Mouse (Mus musculus) limb, embryonic 10.5 days (tissue): ENCODE data around the gene Ide. TPM values are rescaled to one million over a fixed set of nuclear protein-coding genes. Genes with fewer than 3 reads are reported as not detected.

ENCODE experiments used
- DNase-seq: peaks from one replicate; pipeline ENCODE4 v3.0.0-alpha.2; 2017; ENCODE audit warnings: low spot score
- H3K27ac ChIP-seq: fragments of 300-500 bp; sonication (generic); 2 replicates; pipeline ENCODE4 v1.5.1; 2016; ENCODE audit warnings: mild to moderate bottlenecking
- H3K27me3 ChIP-seq: fragments of 300-500 bp; sonication (generic); 2 replicates; pipeline ENCODE4 v1.6.1; 2016; ENCODE audit warnings: low read depth, mild to moderate bottlenecking; ENCODE audit not compliant: poor library complexity, severe bottlenecking
- H3K36me3 ChIP-seq: fragments of 300-500 bp; sonication (generic); 2 replicates; pipeline ENCODE4 v1.6.1; 2016; ENCODE audit warnings: mild to moderate bottlenecking, moderate library complexity
- H3K4me1 ChIP-seq: fragments of 300-500 bp; sonication (generic); 2 replicates; pipeline ENCODE4 v1.6.1; 2016
- H3K4me3 ChIP-seq: fragments of 300-500 bp; sonication (generic); 2 replicates; pipeline ENCODE4 v1.5.1; 2016; ENCODE audit warnings: mild to moderate bottlenecking, moderate library complexity
- H3K9me3 ChIP-seq: fragments of 300-500 bp; sonication (generic); replicated peaks from 2 replicates; pipeline ENCODE4 v1.6.1; 2016; ENCODE audit warnings: mild to moderate bottlenecking
- WGBS: fragments of 180-500 bp; shearing (Covaris S2); methylation state at CpG from one replicate; pipeline ENCODE4 v1.1.7; 2016; 5-methylcytosine and 5-hydroxymethylcytosine counted together
- polyA plus RNA-seq: library from polyadenylated mRNA; unstranded; fragments of >200 nt; fragmentation: Nextera tagmentation; extraction: Ambion mirVana; gene quantifications from 2 replicates; pipeline ENCODE4 v1.2.1, GENCODE M21; 2016

The Ide gene
- polyA plus RNA-seq, result 37.1 and 45.2 TPM in 2 replicates

DNA sequence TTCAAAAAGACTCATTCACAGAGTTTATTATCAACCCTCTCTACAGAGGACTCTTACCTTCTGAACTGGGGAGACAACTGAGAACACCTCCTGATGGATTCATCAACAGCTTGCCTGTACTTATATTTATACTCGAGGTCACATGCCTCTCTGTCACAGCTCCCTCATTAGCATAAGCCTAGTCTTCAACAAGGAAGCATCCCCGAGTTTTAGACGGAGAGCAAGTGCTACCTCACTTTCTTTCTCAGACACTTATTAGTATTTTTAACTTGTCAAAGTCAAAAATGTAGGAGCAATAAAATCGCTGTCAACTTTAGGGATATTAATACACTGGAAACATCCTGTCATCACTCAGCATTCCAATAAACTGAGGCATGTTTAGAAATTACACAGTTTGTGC lies at the start of gene Ide:
Gene Ide, minus strand, starts transcription at position 101 of the 400 bp plus-strand sequence.
- WGBS, result 86% methylated on average over 4 of the region's 4 CpGs
- H3K36me3 ChIP-seq, result no peaks in the 10 kb centered on the region
- no peak for DNase-seq
- no peaks in the 10 kb centered on the region for H3K9me3 ChIP-seq
- H3K27ac ChIP-seq, result no peak within 1 kb of the TSS
- no peak within 1 kb of the TSS for H3K4me3 ChIP-seq
- 0 out of 2 replicates have a peak, but pooled peaks cover 3% of the 10 kb centered on the region for H3K4me1 ChIP-seq
- no peaks in the 10 kb centered on the region for H3K27me3 ChIP-seq

DNA sequence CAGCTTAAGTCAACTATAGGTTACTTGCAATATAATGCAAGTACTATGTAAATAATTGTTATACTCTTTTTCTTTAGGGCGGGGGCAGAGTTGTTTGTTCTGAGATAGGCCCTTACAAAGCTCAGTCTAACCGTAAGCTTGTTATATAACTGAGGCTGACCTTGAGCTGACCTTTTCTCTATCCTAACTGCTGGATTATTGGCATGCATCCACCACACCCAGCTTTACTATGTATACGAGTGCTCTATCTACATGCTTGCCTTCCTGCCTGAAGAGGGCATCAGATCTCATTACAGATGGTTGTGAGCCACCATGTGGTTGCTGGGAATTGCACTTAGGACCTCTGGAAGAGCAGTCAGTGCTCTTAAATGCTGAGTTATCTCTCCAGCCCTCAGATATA lies 48.5 kb upstream of the Ide start:
- WGBS, result 91% methylated on average over 3 of the region's 3 CpGs
- Histone ChIP-seq H3K27me3 (no peaks in the 10 kb centered on the region), H3K36me3 (peaks cover 83% of the 10 kb centered on the region), H3K4me3 (no peak overlapping the region), H3K27ac (no peak overlapping the region), H3K4me1 (no peaks in the 10 kb centered on the region), H3K9me3 (no peaks in the 10 kb centered on the region)
- DNase-seq, result no peak

DNA sequence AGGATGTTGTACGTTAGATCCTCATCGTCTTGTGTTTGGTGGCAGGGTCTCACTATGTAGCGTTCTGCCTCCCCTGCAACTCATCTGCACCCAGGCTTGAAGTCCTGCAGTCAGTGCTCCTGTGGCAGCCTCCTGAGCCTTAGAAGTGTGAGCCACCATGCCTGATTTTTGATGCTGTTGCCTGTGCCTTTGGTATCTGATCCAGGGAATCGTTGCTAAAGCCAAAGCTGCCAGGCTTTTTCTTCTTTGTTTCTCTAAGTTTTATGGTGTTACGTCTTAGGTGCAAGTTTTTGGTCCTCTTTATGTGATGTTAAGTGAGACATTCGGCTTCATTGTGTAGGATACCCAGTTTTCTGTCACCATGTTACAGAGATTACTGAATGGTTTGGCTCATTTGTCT lies 41.2 kb upstream of the Ide start:
- H3K4me3 ChIP-seq, result no peak overlapping the region
- peaks cover 31% of the 10 kb centered on the region for H3K36me3 ChIP-seq
- WGBS, result 83% methylated on average over 6 of the region's 6 CpGs
- no peaks in the 10 kb centered on the region for H3K9me3 ChIP-seq
- no peak for DNase-seq
- no peaks in the 10 kb centered on the region for H3K27me3 ChIP-seq
- H3K27ac ChIP-seq, result no peak overlapping the region
- peaks cover 18% of the 10 kb centered on the region for H3K4me1 ChIP-seq

DNA sequence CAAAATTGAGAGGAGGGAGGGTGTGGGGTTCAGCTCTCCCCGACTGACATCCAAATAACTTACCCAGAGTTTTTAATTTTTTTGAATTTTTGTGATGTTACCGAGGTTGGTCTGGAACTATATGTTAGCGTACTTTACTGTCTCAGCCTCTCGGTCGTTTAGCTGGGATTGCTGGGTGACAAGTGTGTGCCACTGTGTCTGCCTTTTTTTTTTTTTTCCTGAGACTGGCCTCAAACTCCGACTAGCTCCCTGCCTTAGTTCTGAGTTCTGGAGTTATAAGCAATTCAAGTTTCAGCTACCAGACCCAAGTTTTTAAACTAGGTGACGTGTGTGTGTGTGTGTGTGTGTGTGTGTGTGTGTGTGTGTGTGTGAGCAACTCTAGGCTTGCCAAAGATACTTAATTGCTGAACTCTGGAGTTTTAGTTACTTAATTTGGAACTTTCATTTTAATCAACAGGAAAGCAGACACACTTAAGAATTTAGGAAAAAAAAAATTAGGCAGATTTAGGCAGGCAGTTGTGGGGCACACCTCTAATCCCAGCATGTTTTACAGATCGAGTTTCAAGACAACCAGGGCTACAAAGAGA lies 39.8 kb upstream of the Ide start:
- no peak for DNase-seq
- peaks cover 19% of the 10 kb centered on the region for H3K36me3 ChIP-seq
- peak overlapping the region; percentile 6; the same call in 1 of the 2 replicates for H3K27ac ChIP-seq
- no peaks in the 10 kb centered on the region for H3K27me3 ChIP-seq
- H3K4me3 ChIP-seq, result peak overlapping the region; percentile 96
- 34% methylated on average over 8 of the region's 8 CpGs for WGBS
- H3K9me3 ChIP-seq, result no peaks in the 10 kb centered on the region
- H3K4me1 ChIP-seq, result peaks cover 18% of the 10 kb centered on the region

DNA sequence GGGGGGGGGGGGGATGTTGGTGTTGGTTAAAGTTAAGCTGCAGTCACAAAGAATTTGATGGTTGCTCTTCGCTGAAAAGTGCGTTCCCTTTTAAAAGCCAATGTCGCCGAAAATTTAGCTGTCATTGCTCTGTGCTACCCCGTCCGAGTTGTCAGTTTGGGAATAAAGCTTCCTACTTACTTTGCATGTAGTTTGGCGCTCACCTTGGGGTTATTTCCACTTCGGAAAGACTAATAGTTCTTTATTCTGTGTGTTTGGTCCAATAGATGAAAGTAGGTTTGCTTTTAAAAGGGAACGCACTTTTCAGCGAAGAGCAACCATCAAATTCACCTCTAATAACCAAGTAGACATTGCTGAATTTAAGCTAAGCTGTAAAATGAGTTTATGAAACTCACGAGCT lies 39.2 kb upstream of the Ide start:
- DNase-seq, result no peak
- peaks cover 17% of the 10 kb centered on the region for H3K36me3 ChIP-seq
- 2% methylated on average over 11 of the region's 11 CpGs for WGBS
- peak overlapping the region; percentile 96 for H3K4me3 ChIP-seq
- no peaks in the 10 kb centered on the region for H3K27me3 ChIP-seq
- peaks cover 18% of the 10 kb centered on the region for H3K4me1 ChIP-seq
- no peaks in the 10 kb centered on the region for H3K9me3 ChIP-seq
- peak overlapping the region; percentile 97 for H3K27ac ChIP-seq

DNA sequence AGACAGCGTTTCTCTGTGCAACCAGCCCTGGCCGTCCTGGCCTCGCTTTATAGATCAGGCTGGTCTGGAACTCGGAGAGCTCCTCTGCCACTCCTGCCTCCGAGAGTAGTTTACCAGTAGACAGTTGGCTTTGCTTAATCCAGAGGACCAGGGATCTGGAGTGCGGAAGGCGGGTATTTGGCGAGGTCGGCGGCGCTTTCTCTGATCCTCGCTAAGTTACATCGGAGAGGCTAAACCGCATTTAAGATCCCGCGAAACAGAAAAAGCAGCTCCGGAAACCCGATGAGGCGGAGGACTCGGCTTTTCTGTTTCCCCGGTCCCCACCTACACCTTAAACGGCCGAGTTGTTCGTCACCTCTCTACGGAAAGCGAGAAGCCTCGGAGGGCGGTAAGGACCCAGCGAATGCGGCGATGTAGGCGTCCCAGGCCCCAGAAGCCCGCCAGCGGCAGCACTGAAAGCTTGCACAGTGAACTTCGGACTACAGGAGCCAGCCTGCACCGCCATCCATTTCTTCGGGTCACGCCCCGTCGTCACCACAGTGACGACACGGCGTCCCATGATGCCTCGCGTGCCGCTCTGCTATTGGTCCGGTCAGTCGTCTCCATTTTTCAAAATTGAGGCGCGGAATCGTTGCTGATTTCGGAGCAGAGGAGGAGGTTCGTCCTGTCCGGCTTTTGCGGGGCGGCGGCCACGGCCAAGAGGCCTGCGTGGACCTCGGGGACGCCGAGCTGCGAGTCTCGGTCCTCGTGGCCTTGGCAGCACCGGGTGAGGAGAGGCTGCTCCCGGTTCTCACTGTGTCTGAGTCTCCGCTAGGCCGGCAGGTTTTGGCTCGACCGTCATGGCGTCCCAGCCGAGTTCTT lies 38.3 kb upstream of the Ide start, which contains the start of gene Kif11:
Gene Kif11, plus strand, starts transcription at position 649 of the 861 bp plus-strand sequence.
- Histone ChIP-seq H3K36me3 (peaks cover 17% of the 10 kb centered on the region), H3K4me1 (peaks cover 18% of the 10 kb centered on the region), H3K9me3 (no peaks in the 10 kb centered on the region), H3K27me3 (no peaks in the 10 kb centered on the region), H3K27ac (peak within 1 kb of the TSS; percentile 97), H3K4me3 (peak within 1 kb of the TSS; percentile 96)
- peak; percentile 93 for DNase-seq
- under 1% methylated on average over 73 of the region's 73 CpGs for WGBS

DNA sequence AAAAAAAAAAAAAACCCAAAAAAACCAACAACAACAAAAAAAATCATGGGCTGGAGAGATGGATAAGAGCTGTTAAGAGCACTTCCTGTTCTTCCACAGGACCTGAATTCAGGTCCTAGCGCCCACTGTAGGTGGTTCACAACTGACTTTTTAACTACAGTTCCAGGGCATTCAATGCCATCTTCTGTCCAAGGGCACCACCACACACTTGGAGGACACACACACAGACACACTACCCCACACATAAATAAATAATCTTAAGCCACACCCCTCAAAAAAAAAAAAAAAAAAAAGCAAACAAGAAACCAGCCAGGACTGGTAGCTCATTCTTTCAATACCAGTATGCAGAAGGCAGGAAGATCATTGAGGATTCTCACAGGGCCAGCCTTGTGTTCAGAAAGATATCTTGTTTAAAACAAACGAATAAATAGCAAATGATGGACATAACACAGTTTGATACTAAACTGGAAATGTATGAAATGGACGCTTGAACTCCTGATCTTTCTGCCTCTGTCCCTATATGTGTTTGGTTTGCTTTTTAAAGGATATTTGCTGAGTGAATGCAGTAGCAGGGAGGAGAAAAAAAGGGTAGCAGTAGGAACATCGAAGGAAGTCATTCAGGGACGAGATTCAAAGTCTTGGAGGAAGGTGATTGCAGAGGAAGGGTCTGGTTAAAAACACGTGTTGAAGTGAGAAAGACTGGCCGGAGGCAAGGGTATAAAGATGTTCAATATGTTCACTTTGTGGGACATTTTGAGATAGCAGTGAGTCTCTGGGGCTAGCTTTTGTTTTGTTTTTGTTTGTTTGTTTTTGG lies 37.5 kb upstream of the Ide start:
- no peak for DNase-seq
- Histone ChIP-seq H3K4me1 (peaks cover 18% of the 10 kb centered on the region), H3K27ac (peak overlapping the region; percentile 97), H3K9me3 (no peaks in the 10 kb centered on the region), H3K36me3 (peaks cover 12% of the 10 kb centered on the region; the same call in 1 of the 2 replicates), H3K4me3 (peak overlapping the region; percentile 96), H3K27me3 (no peaks in the 10 kb centered on the region)
- WGBS, result 26% methylated on average over 7 of the region's 7 CpGs

DNA sequence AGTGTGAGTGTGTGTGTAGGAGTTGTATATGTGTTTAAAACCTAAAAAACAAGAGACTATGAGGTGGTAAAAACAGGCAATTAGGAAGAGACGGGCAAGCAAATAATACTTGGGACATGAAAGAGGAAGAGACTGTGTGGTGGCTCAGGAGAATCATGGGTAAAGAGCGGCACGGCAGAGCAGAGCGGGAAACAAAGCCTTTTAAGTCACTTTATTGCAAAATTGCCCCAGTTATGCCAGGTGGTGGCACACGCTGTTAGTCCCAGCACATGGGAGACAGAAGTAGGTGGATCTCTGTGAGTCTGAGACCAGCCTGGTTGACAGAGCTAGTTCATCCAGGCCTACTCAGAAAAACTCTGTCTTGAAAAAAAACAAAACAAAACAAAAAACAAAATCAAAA lies 32.7 kb upstream of the Ide start:
- no peaks in the 10 kb centered on the region for H3K9me3 ChIP-seq
- no peak overlapping the region for H3K4me3 ChIP-seq
- H3K27me3 ChIP-seq, result no peaks in the 10 kb centered on the region
- DNase-seq, result no peak
- WGBS, result 87% methylated on average over 5 of the region's 5 CpGs
- H3K36me3 ChIP-seq, result no peaks in the 10 kb centered on the region
- H3K27ac ChIP-seq, result no peak overlapping the region
- peaks cover 3% of the 10 kb centered on the region; the same call in 1 of the 2 replicates for H3K4me1 ChIP-seq

DNA sequence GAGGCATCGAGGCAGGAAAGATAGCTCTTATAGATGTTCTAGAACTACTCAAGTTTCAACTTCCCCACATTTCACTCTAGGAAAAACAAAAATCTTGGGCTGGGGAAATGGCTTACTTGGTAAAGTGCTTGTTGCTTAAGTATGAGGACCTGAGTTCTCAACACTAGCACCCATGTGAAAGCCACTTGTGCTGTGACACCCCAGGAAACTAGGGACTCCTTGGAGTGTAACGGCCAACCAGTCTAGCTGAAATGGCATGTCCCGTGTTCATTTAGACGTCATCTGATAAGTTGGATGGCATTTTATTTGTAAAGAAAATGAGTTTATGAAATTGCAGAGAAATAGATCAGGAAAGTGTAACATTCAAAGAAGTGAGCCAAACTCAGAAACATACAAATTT lies 32.3 kb upstream of the Ide start:
- H3K36me3 ChIP-seq, result no peaks in the 10 kb centered on the region
- DNase-seq, result no peak
- no peak overlapping the region for H3K27ac ChIP-seq
- H3K4me3 ChIP-seq, result no peak overlapping the region
- WGBS, result 91% methylated on average over 4 of the region's 4 CpGs
- no peaks in the 10 kb centered on the region for H3K4me1 ChIP-seq
- H3K27me3 ChIP-seq, result no peaks in the 10 kb centered on the region
- no peaks in the 10 kb centered on the region for H3K9me3 ChIP-seq

DNA sequence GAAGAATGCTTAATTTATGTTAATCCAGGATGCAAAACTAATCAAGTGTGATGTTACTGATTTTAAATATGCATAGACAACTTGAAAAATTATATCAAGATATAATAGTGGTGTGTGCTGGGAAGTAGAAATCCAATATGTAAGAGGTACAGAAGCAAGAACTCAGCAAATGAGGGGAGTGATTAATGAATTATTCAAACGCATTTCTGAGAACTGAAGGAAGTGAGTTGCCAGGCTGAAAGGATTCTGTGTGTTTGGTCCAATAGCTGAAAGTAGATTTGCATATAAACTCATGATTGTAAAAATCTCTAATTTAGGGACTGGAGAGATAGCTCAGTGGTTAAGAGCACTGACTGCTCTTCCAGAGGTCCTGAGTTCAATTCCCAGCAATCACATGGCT lies 31.3 kb upstream of the Ide start:
- Histone ChIP-seq H3K36me3 (no peaks in the 10 kb centered on the region), H3K9me3 (no peaks in the 10 kb centered on the region), H3K4me3 (no peak overlapping the region), H3K27ac (no peak overlapping the region), H3K4me1 (no peaks in the 10 kb centered on the region), H3K27me3 (no peaks in the 10 kb centered on the region)
- WGBS, result 78% methylated on average over 1 of the region's 1 CpGs
- no peak for DNase-seq

DNA sequence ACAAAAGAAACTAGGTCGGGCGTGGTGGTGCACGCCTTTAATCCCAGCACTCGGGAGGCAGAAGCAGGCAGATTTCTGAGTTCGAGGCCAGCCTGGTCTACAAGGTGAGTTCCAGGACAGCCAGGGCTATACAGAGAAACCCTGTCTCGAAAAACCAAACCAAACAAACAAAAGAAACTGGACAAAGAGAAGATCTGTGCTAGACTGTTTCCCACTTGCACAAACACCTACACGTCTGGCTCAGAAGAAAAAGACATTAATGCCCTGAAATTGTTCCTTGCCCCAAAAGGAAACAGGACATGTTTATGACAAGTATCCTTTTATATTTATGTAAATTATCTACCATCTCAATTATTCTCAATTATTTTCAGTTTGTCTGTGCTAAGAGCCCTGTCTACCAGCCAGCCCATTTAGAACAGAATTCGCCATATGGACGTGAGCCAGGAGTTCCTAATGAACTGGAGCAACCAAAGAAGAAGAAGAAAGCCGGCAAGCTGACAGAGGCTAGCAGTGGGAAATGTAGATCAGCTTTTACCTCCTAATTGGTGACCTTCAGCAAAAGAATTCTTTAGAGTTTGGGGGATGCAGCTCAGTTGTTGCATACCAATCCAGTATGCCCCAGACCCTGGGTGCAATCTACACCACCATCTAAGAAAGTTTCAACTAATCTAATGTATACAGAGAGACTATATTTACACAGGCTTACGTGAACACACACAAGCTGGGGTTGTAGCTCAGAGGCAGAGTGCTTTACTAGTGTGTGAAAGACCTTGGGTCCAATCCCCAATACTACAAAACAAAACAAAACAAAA lies 25.7 kb upstream of the Ide start:
- H3K27me3 ChIP-seq, result no peaks in the 10 kb centered on the region
- 88% methylated on average over 11 of the region's 11 CpGs for WGBS
- H3K36me3 ChIP-seq, result no peaks in the 10 kb centered on the region
- no peak overlapping the region for H3K27ac ChIP-seq
- H3K4me1 ChIP-seq, result peaks cover 7% of the 10 kb centered on the region; the same call in 1 of the 2 replicates
- no peak for DNase-seq
- no peak overlapping the region for H3K4me3 ChIP-seq
- no peaks in the 10 kb centered on the region for H3K9me3 ChIP-seq

DNA sequence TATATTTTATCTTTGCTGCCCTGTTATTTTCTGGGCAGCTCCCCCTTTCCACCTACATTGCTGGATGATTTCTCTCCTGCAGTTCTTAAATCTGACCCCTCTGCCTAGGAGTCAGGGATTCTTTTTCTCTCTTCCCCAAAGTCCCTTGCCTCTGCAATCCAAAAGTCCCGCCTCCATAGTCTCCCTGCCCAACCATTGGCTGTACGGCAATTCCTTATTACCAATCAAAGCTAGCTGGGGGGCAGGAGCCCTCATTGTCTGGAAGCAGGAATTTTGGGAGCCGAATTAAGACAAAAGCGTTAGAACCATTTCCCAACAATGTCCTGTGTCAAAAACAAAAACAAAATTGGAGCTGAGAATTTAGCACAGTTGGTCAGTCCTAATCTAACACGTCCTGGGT lies 24.9 kb upstream of the Ide start:
- Histone ChIP-seq H3K9me3 (no peaks in the 10 kb centered on the region), H3K27ac (no peak overlapping the region), H3K4me1 (peaks cover 7% of the 10 kb centered on the region; the same call in 1 of the 2 replicates), H3K36me3 (no peaks in the 10 kb centered on the region), H3K27me3 (no peaks in the 10 kb centered on the region), H3K4me3 (no peak overlapping the region)
- DNase-seq, result no peak
- WGBS, result 38% methylated on average over 5 of the region's 5 CpGs
